Mouse (Mus musculus) hindbrain, postnatal 0 days (tissue): Measurements from ENCODE around the gene Rab7b. TPM values are rescaled to one million over a fixed set of nuclear protein-coding genes. Genes with fewer than 3 reads are reported as not detected.

Experiments
- ATAC-seq: fragments of 200-750 bp; cut with Nextera tagmentation; 2 replicates; pipeline ENCODE4 v1.8.0; 2017; ENCODE audit warnings: mild to moderate bottlenecking, moderate TSS enrichment, moderate library complexity
- DNase-seq: peaks from one replicate; pipeline ENCODE4 v3.0.0-alpha.2; 2015; ENCODE audit warnings: low spot score
- H3K27ac ChIP-seq: fragments of 300-500 bp; sonication (generic); 2 replicates; pipeline ENCODE4 v1.5.1; 2014; ENCODE audit warnings: mild to moderate bottlenecking
- H3K27me3 ChIP-seq: fragments of 300-500 bp; sonication (generic); 2 replicates; pipeline ENCODE4 v1.6.1; 2014; ENCODE audit warnings: low read length, mixed read lengths; ENCODE audit not compliant: insufficient read depth
- H3K36me3 ChIP-seq: fragments of 300-500 bp; sonication (generic); 2 replicates; pipeline ENCODE4 v1.6.1; 2014; ENCODE audit warnings: low read length, mixed read lengths; ENCODE audit not compliant: insufficient read depth
- H3K4me1 ChIP-seq: fragments of 300-500 bp; sonication (generic); 2 replicates; pipeline ENCODE4 v1.6.1; 2014; ENCODE audit warnings: antibody characterized with exemption, low read length, mixed read lengths; ENCODE audit not compliant: insufficient read depth
- H3K4me2 ChIP-seq: fragments of 300-500 bp; sonication (generic); 2 replicates; pipeline ENCODE4 v1.6.1; 2014; ENCODE audit warnings: low read depth, mild to moderate bottlenecking, low read length, moderate library complexity, mixed read lengths
- H3K4me3 ChIP-seq: fragments of 300-500 bp; sonication (generic); 2 replicates; pipeline ENCODE4 v1.5.1; 2014; ENCODE audit warnings: low read length
- H3K9ac ChIP-seq: fragments of 300-500 bp; sonication (generic); replicated peaks from 2 replicates; pipeline ENCODE4 v1.6.1; 2014; ENCODE audit warnings: mild to moderate bottlenecking, low read length, moderate library complexity, mixed read lengths
- H3K9me3 ChIP-seq: fragments of 300-500 bp; sonication (generic); 2 replicates; pipeline ENCODE4 v1.6.1; 2016; ENCODE audit warnings: low read length, mixed read lengths
- CTCF ChIP-seq: IDR thresholded peaks from 2 replicates; pipeline ENCODE4 v1.5.1; 2016; ENCODE audit warnings: antibody characterized with exemption, control low read depth, low read depth
- WGBS: fragments of 180-500 bp; shearing (Covaris S2); extraction: QIAGEN DNeasy Blood & Tissue Kit; methylation state at CpG from one replicate; pipeline ENCODE4 v1.1.7; 2014; 5-methylcytosine and 5-hydroxymethylcytosine counted together
- polyA plus RNA-seq: library from polyadenylated mRNA; unstranded; fragments of >200 nt; fragmentation: Nextera tagmentation; extraction: Ambion mirVana; gene quantifications from 2 replicates; pipeline ENCODE4 v1.2.1, GENCODE M21; 2015
- total RNA-seq: library from RNA; depleted of rRNA; stranded (reverse); fragments of >200 nt; gene quantifications from 2 replicates; pipeline ENCODE4 v1.2.3, GENCODE M21; 2014

The Rab7b gene
- total and polyA plus RNA-seq, 2 experiments from 2014 or later: 0.10 to 1.2 TPM

DNA sequence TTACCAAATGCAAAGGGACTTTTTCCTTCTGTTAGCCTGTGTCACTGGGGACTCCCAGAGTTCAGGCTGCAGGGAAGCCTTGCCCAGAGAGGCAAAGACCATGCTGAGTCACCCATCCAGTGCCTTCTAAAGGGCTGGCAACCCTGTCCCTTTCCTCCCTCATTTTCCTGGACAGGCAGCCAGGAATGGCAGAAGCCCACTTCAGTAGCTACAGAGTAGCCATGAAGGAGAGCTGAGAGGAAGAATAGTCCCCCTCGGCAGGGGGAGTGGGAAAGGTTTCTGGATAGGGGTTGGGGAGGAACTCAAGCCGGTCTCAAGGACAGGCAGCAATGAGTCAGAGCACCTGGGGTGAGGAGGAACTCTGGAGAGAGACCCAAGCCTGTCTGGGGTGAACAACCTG, 59.3 kb downstream of the Rab7b start:
- Histone ChIP-seq H3K27ac (no peak overlapping the region), H3K4me3 (no peak overlapping the region), H3K36me3 (no peaks in the 10 kb centered on the region), H3K4me1 (peaks cover 13% of the 10 kb centered on the region; the same call in 1 of the 2 replicates), H3K27me3 (0 out of 2 replicates have a peak, but pooled peaks cover 4% of the 10 kb centered on the region), H3K9me3 (no peaks in the 10 kb centered on the region), H3K9ac (no peak overlapping the region), H3K4me2 (no peak overlapping the region)
- DNase-seq (no peak), ATAC-seq (no peak)
- TF ChIP-seq CTCF: no peak
- WGBS: 55% methylated on average over 2 of the region's 2 CpGs

DNA sequence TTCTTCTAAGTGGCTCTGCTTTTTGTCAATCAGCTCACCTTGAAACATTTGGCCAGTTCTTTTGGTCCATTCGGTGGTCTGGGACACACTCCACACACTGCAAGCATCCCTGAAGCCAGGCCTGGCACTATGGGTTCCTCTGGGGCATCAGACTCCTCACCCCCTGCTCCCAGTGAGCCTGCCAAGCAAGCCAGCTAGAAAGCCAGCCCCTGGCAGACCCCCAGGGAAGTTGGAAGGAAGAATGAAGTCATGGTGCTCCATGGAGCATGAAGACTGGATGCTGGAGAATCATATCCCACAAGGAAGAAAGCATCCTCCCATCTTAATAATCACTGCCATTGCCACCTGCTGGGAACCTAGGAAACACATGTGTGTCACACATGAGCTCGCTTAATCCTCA, 60.1 kb downstream of the Rab7b start:
- ATAC-seq: no peak
- H3K4me1 ChIP-seq: peaks cover 14% of the 10 kb centered on the region; the same call in 1 of the 2 replicates
- H3K4me3 ChIP-seq: no peak overlapping the region
- no peak overlapping the region for H3K4me2 ChIP-seq
- 0 out of 2 replicates have a peak, but pooled peaks cover 4% of the 10 kb centered on the region for H3K27me3 ChIP-seq
- H3K9me3 ChIP-seq: no peaks in the 10 kb centered on the region
- no peak for TF ChIP-seq CTCF
- WGBS: 74% methylated on average over 2 of the region's 2 CpGs
- no peaks in the 10 kb centered on the region for H3K36me3 ChIP-seq
- DNase-seq: no peak
- no peak overlapping the region for H3K9ac ChIP-seq
- H3K27ac ChIP-seq: no peak overlapping the region

DNA sequence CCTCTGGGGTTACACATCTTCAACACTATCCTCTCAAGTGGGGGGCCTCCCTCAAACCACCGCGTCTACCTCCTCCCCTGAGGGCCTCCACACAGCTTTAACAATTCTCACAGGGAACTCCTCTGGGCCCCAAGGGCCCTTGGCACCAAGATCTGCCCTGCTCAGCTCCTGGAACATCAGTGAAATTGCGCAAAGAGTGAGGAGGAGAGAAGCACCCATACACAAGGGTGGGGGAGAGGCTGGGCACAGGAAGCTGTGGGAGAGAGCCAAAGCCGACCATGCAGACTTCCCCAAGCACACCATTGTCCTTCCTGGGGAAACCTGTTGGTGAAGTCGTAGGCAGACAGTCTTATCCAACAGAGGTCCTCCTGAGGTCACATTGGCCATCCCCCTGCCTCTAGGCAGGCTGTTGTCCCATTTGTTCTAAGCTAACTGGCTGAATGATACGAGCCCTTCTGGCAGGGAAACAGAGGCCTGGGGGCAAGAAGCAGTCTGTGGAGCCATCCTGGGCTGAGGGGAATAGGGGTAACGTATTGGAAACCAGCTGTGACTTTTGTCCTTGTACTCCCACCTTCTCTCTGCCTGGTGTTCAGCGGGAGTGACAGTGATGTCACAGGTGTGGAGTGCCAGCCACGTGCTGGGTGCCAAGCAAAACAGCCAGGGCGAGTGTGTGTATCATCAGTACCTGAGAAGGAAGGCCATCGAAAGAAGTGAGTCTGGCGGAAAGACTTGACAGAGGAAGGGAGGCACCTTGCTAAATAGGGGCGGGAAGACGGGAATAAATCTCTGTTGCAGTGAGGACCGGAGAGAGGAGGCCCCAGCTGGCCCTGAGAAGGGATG, 61.4 kb downstream of the Rab7b start:
- no peak for ATAC-seq
- 0 out of 2 replicates have a peak, but pooled peaks cover 4% of the 10 kb centered on the region for H3K27me3 ChIP-seq
- H3K4me3 ChIP-seq: no peak overlapping the region
- no peak for TF ChIP-seq CTCF
- peaks cover 14% of the 10 kb centered on the region; the same call in 1 of the 2 replicates for H3K4me1 ChIP-seq
- H3K9me3 ChIP-seq: no peaks in the 10 kb centered on the region
- 80% methylated on average over 15 of the region's 15 CpGs for WGBS
- H3K27ac ChIP-seq: no peak overlapping the region
- H3K4me2 ChIP-seq: no peak overlapping the region
- H3K9ac ChIP-seq: no peak overlapping the region
- H3K36me3 ChIP-seq: no peaks in the 10 kb centered on the region
- DNase-seq: no peak

DNA sequence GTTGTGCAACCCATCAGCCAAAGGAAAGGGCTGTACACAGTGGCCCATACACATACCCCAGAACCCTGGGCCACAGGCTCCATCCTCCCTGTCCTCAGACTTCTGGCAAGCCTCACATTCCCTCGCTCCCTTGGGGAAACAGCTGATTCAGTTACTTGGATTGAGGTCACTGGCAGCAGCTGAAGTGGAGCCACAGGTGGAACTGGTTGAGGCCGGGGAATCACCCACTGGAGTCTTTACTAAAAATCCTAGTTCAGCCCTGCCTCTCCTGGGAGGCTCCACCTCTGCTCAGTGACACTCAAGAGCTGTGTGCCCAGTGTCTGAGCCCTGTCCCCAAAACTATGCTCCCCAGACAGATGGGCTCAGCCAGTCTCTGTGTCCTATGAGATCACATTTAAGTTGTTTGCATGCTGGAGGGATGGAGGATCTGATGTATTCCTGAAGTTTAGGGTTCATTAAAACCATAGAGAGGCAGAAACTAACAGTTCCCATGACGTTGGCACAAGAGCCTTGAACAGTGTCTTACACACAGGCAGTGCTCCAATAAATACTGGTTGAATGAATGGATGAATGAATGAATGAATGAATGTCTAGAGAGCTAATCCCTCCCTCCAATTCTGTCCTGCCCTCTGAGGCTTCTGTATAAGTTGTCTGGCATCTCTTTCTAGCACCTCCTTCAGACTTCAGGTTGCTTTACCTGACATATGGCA, 62.8 kb downstream of the Rab7b start:
- 65% methylated on average over 3 of the region's 3 CpGs for WGBS
- Histone ChIP-seq H3K4me2 (no peak overlapping the region), H3K9me3 (no peaks in the 10 kb centered on the region), H3K27me3 (0 out of 2 replicates have a peak, but pooled peaks cover 4% of the 10 kb centered on the region), H3K9ac (no peak overlapping the region), H3K4me3 (no peak overlapping the region), H3K27ac (no peak overlapping the region; the same call in 1 of the 2 replicates), H3K4me1 (peaks cover 14% of the 10 kb centered on the region; the same call in 1 of the 2 replicates), H3K36me3 (no peaks in the 10 kb centered on the region)
- DNase-seq: no peak
- no peak for TF ChIP-seq CTCF
- ATAC-seq: 0 out of 2 replicates have a peak, but pooled peaks have one; percentile 1

DNA sequence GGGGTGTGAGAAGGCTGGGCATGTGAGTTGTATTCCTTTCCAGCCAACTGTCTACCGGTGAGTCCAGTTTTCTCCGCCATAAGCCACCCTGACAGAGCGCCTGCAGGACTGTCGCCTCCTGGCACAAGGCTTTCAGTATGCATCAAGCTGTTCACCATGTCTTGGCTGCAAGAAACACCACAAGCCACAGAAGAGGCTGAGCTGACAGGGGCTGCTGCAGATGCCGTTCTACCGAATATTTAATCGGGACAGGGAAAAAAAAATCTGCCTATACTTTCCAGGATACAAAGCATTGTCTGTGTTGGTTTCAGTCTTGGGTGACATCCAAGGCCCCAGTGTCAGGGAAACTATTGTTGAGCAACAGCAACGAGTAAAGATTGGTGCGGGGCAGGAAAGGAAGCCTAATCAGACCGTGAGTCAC, 63.4 kb downstream of the Rab7b start:
- peak overlapping the region; percentile 22; the same call in 1 of the 2 replicates for H3K4me2 ChIP-seq
- DNase-seq (peak; percentile 43), ATAC-seq (peak; percentile 41; the same call in 1 of the 2 replicates)
- no peak for TF ChIP-seq CTCF
- no peak overlapping the region for H3K9ac ChIP-seq
- no peaks in the 10 kb centered on the region for H3K36me3 ChIP-seq
- H3K4me3 ChIP-seq: no peak overlapping the region
- 32% methylated on average over 10 of the region's 10 CpGs for WGBS
- H3K9me3 ChIP-seq: no peaks in the 10 kb centered on the region
- peaks cover 14% of the 10 kb centered on the region; the same call in 1 of the 2 replicates for H3K4me1 ChIP-seq
- 0 out of 2 replicates have a peak, but pooled peaks cover 4% of the 10 kb centered on the region for H3K27me3 ChIP-seq
- H3K27ac ChIP-seq: no peak overlapping the region; the same call in 1 of the 2 replicates

DNA sequence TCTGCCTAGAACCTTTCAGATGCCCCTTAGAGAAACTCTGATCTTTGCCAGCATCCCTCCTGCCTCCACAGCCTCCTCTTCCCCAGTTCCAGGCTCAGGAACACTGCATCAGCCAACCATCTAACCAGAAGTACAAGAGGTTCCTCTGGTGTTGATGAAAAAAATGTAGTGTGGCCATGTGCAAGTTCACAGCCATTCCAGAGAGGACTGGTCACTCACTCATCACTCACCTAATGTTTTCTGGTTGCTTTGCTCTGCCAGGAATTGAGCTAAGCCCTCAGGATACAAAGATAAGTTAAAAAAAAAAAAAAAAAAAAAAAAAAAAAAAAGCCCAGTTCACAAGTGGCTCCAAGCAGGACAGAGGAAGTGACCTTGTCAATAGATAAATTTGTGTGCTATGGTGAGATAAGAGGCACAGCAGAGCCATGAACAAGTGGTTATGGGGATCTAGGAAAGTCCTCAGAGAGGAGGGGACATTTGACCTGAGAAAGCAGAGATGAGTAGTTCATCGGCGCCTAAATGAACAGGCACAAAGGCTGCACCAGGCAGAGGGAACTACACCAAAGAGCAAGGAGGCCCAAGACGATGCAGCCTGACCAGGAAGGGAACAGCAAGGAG, 65.8 kb downstream of the Rab7b start:
- ATAC-seq: no peak
- 85% methylated on average over 3 of the region's 3 CpGs for WGBS
- TF ChIP-seq CTCF: no peak
- Histone ChIP-seq H3K4me3 (no peak overlapping the region), H3K9ac (no peak overlapping the region), H3K9me3 (no peaks in the 10 kb centered on the region), H3K27me3 (0 out of 2 replicates have a peak, but pooled peaks cover 4% of the 10 kb centered on the region), H3K36me3 (no peaks in the 10 kb centered on the region), H3K4me1 (peaks cover 14% of the 10 kb centered on the region; the same call in 1 of the 2 replicates), H3K4me2 (no peak overlapping the region), H3K27ac (no peak overlapping the region)
- DNase-seq: no peak
